Mouse (Mus musculus) thymus, adult 2 months (tissue): Measurements from ENCODE around the gene Sympk.

Experiments
- CTCF ChIP-seq: fragments of 200-500 bp; IDR thresholded peaks from 2 replicates; pipeline ENCODE4 v1.5.1; 2012; ENCODE audit warnings: mild to moderate bottlenecking, control low read depth, low read length, moderate library complexity, borderline replicate concordance; ENCODE audit not compliant: control insufficient read depth, poor library complexity, insufficient read depth; ENCODE audit errors: extremely low read depth
- POLR2A ChIP-seq: fragments of 200-500 bp; IDR thresholded peaks from 2 replicates; pipeline ENCODE4 v1.6.1; 2012; ENCODE audit warnings: mild to moderate bottlenecking, low read length, control low read depth, moderate library complexity; ENCODE audit not compliant: control insufficient read depth, poor library complexity, insufficient read depth; ENCODE audit errors: extremely low read depth

- TF ChIP-seq CTCF (no peak), POLR2A (no peak)
Measured at GRCm38 (mm10) chr7:19012882-19013281, 11.3 kb upstream of the Sympk start.
